Mouse (Mus musculus) limb, embryonic 14.5 days (tissue): ENCODE results near the gene Ptpn9. TPM values are rescaled to one million over a fixed set of nuclear protein-coding genes. Genes with fewer than 3 reads are reported as not detected.
A peak's percentile ranks its signal among the peaks of the same experiment; 100 is the strongest.

Source experiments
- ATAC-seq: fragments of 200-750 bp; cut with Nextera tagmentation; 2 replicates; pipeline ENCODE4 v1.8.0; 2017; ENCODE audit warnings: low read depth, moderate number of reproducible peaks, moderate TSS enrichment; ENCODE audit not compliant: low FRiP score
- DNase-seq: peaks from one replicate; pipeline ENCODE4 v3.0.0-alpha.2; 2015; ENCODE audit warnings: low spot score
- H3K27ac ChIP-seq: fragments of 300-500 bp; sonication (generic); replicated peaks from 2 replicates; pipeline ENCODE4 v1.5.1; 2014; ENCODE audit warnings: low read depth, mild to moderate bottlenecking, low read length, moderate library complexity, mixed read lengths
- H3K27me3 ChIP-seq: fragments of 300-500 bp; sonication (generic); 2 replicates; pipeline ENCODE4 v1.6.1; 2014; ENCODE audit warnings: low read length, mixed read lengths; ENCODE audit not compliant: control insufficient read depth, insufficient read depth
- H3K36me3 ChIP-seq: fragments of 300-500 bp; sonication (generic); 2 replicates; pipeline ENCODE4 v1.6.1; 2014; ENCODE audit warnings: mild to moderate bottlenecking, low read length, moderate library complexity, mixed read lengths; ENCODE audit not compliant: control insufficient read depth, insufficient read depth
- H3K4me1 ChIP-seq: fragments of 300-500 bp; sonication (generic); 2 replicates; pipeline ENCODE4 v1.6.1; 2014; ENCODE audit warnings: antibody characterized with exemption, low read length, mixed read lengths; ENCODE audit not compliant: control insufficient read depth, insufficient read depth
- H3K4me2 ChIP-seq: fragments of 300-500 bp; sonication (generic); replicated peaks from 2 replicates; pipeline ENCODE4 v1.6.1; 2014; ENCODE audit warnings: low read depth, mild to moderate bottlenecking, low read length, moderate library complexity; ENCODE audit not compliant: severe bottlenecking
- H3K4me3 ChIP-seq: fragments of 300-500 bp; sonication (generic); replicated peaks from 2 replicates; pipeline ENCODE4 v1.5.1; 2014; ENCODE audit warnings: low read length
- H3K9ac ChIP-seq: fragments of 300-500 bp; sonication (generic); 2 replicates; pipeline ENCODE4 v1.6.1; 2014; ENCODE audit warnings: mild to moderate bottlenecking, low read depth, low read length, moderate library complexity; ENCODE audit not compliant: severe bottlenecking
- H3K9me3 ChIP-seq: fragments of 300-500 bp; sonication (generic); 2 replicates; pipeline ENCODE4 v1.6.1; 2016; ENCODE audit warnings: low read length; ENCODE audit not compliant: control insufficient read depth
- POLR2A ChIP-seq: fragments of 200-500 bp; IDR thresholded peaks from 2 replicates; pipeline ENCODE4 v1.8.0; 2012; ENCODE audit warnings: inconsistent platforms, mild to moderate bottlenecking, moderate library complexity, borderline replicate concordance; ENCODE audit not compliant: insufficient read depth, insufficient read length; ENCODE audit errors: extremely low read depth
- WGBS: fragments of 180-500 bp; shearing (Covaris S2); extraction: QIAGEN DNeasy Blood & Tissue Kit; methylation state at CpG from one replicate; pipeline ENCODE4 v1.1.7; 2014; 5-methylcytosine and 5-hydroxymethylcytosine counted together
- polyA plus RNA-seq, 2 experiments: library from polyadenylated mRNA; depleted of rRNA in 1 of 2; stranded (reverse) in 1 of 2; unstranded in 1 of 2; fragments of >200 nt; fragmentation: Nextera tagmentation in 1 of 2; extraction: Ambion mirVana in 1 of 2; gene quantifications; 2 replicates each; pipeline versions ENCODE4 v1.2.1 to v1.2.3; 2012 to 2014

The Ptpn9 gene
- polyA plus RNA-seq, 2 experiments: 38.3 to 41.8 TPM

- H3K27me3 ChIP-seq: no peaks in the 10 kb centered on the region
- no peaks in the 10 kb centered on the region for H3K4me1 ChIP-seq
- ATAC-seq (no peak), DNase-seq (no peak)
- H3K36me3 ChIP-seq: peaks cover 11% of the 10 kb centered on the region
- WGBS: 97% methylated on average over 1 of the region's 1 CpGs
- peaks cover 11% of the 10 kb centered on the region; the same call in 1 of the 2 replicates for H3K9me3 ChIP-seq
- no peak overlapping the region for H3K4me3 ChIP-seq
- H3K4me2 ChIP-seq: no peak overlapping the region
- TF ChIP-seq POLR2A: no peak
- no peak overlapping the region for H3K27ac ChIP-seq
- H3K9ac ChIP-seq: no peak overlapping the region
These were observed 20.0 kb downstream of the Ptpn9 start for GRCm38 (mm10) chr9:57014766-57015165.

GRCm38 (mm10) chr9:57017631-57018030 lies 22.9 kb downstream of the Ptpn9 start:
- TF ChIP-seq POLR2A: no peak
- WGBS: 76% methylated on average over 1 of the region's 1 CpGs
- no peak overlapping the region for H3K4me3 ChIP-seq
- no peak overlapping the region for H3K9ac ChIP-seq
- H3K9me3 ChIP-seq: peaks cover 11% of the 10 kb centered on the region; the same call in 1 of the 2 replicates
- H3K4me2 ChIP-seq: no peak overlapping the region
- no peak overlapping the region for H3K27ac ChIP-seq
- H3K27me3 ChIP-seq: no peaks in the 10 kb centered on the region
- peaks cover 23% of the 10 kb centered on the region for H3K36me3 ChIP-seq
- no peaks in the 10 kb centered on the region for H3K4me1 ChIP-seq
- DNase-seq (no peak), ATAC-seq (no peak)

GRCm38 (mm10) chr9:57031756-57032155 lies 37.0 kb downstream of the Ptpn9 start:
- H3K27ac ChIP-seq: no peak overlapping the region
- H3K9me3 ChIP-seq: no peaks in the 10 kb centered on the region
- ATAC-seq (no peak), DNase-seq (no peak)
- 100% methylated on average over 1 of the region's 1 CpGs for WGBS
- H3K4me3 ChIP-seq: no peak overlapping the region
- H3K36me3 ChIP-seq: peaks cover 68% of the 10 kb centered on the region
- no peaks in the 10 kb centered on the region for H3K27me3 ChIP-seq
- H3K4me1 ChIP-seq: no peaks in the 10 kb centered on the region
- no peak overlapping the region for H3K9ac ChIP-seq
- H3K4me2 ChIP-seq: no peak overlapping the region
- no peak for TF ChIP-seq POLR2A

- no peaks in the 10 kb centered on the region for H3K27me3 ChIP-seq
- WGBS: 83% methylated on average over 1 of the region's 1 CpGs
- H3K9ac ChIP-seq: no peak overlapping the region
- TF ChIP-seq POLR2A: no peak
- no peaks in the 10 kb centered on the region for H3K9me3 ChIP-seq
- no peak for ATAC-seq
- no peak overlapping the region for H3K27ac ChIP-seq
- peaks cover 66% of the 10 kb centered on the region for H3K36me3 ChIP-seq
- H3K4me3 ChIP-seq: no peak overlapping the region
- H3K4me2 ChIP-seq: no peak overlapping the region
- peak; percentile 72 for DNase-seq
- no peaks in the 10 kb centered on the region for H3K4me1 ChIP-seq
These were observed 61.5 kb downstream of the Ptpn9 start for GRCm38 (mm10) chr9:57056237-57056636.

- 95% methylated on average over 2 of the region's 2 CpGs for WGBS
- no peak for DNase-seq
- H3K4me3 ChIP-seq: no peak overlapping the region
- H3K27me3 ChIP-seq: no peaks in the 10 kb centered on the region
- H3K27ac ChIP-seq: no peak overlapping the region
- no peaks in the 10 kb centered on the region for H3K9me3 ChIP-seq
- peaks cover 42% of the 10 kb centered on the region for H3K36me3 ChIP-seq
- no peak for TF ChIP-seq POLR2A
- ATAC-seq: no peak
- H3K9ac ChIP-seq: no peak overlapping the region
- no peaks in the 10 kb centered on the region for H3K4me1 ChIP-seq
- no peak overlapping the region for H3K4me2 ChIP-seq
These were observed 69.4 kb downstream of the Ptpn9 start for GRCm38 (mm10) chr9:57064164-57064563.

- H3K27me3 ChIP-seq: no peaks in the 10 kb centered on the region
- no peak for ATAC-seq
- no peak overlapping the region for H3K27ac ChIP-seq
- H3K9ac ChIP-seq: no peak overlapping the region
- WGBS: 79% methylated on average over 3 of the region's 3 CpGs
- no peaks in the 10 kb centered on the region for H3K9me3 ChIP-seq
- no peak for DNase-seq
- H3K4me2 ChIP-seq: no peak overlapping the region
- TF ChIP-seq POLR2A: no peak
- H3K36me3 ChIP-seq: peaks cover 22% of the 10 kb centered on the region
- peaks cover 6% of the 10 kb centered on the region; the same call in 1 of the 2 replicates for H3K4me1 ChIP-seq
- H3K4me3 ChIP-seq: no peak overlapping the region
These were observed 73.5 kb downstream of the Ptpn9 start for GRCm38 (mm10) chr9:57068266-57068665.
